Mouse (Mus musculus): ENCODE results near the gene Kank4. TPM values are rescaled to one million over a fixed set of nuclear protein-coding genes. Genes with fewer than 3 reads are reported as not detected.
A peak's percentile ranks its signal among the peaks of the same experiment; 100 is the strongest.
"Not testable (repeated sequence)": the region's sequence is repeated elsewhere in the genome, so short reads cannot be mapped to it uniquely, and the experiment has no call there.

Gene Kank4
- total RNA-seq, 2 experiments from 2014 or later, result not detected

GRCm38 (mm10) chr4:98836519-98836918 lies 19.2 kb upstream of the Kank4 start:
- peak; percentile 40; the same call in 1 of the 2 replicates for ATAC-seq (replicated peaks; ENCODE audit: poor library complexity, severe bottlenecking)

GRCm38 (mm10) chr4:98834782-98835181 lies 17.4 kb upstream of the Kank4 start:
- no peak for ATAC-seq (replicated peaks; ENCODE audit: poor library complexity, severe bottlenecking)

GRCm38 (mm10) chr4:98831726-98832125 lies 14.4 kb upstream of the Kank4 start:
- ATAC-seq (replicated peaks; ENCODE audit: poor library complexity, severe bottlenecking), result no peak

- no peak for ATAC-seq (replicated peaks; ENCODE audit: poor library complexity, severe bottlenecking)
Observed at GRCm38 (mm10) chr4:98826701-98827100, 9.4 kb upstream of the Kank4 start.

GRCm38 (mm10) chr4:98823740-98824139 lies 6.4 kb upstream of the Kank4 start, which contains the start of gene I0C0044D17Rik:
Gene I0C0044D17Rik, minus strand, starts transcription at chr4:98823840.
- ATAC-seq (replicated peaks; ENCODE audit: poor library complexity, severe bottlenecking), result not testable (repeated sequence)

GRCm38 (mm10) chr4:98823047-98823446 lies 5.7 kb upstream of the Kank4 start:
- ATAC-seq (replicated peaks; ENCODE audit: poor library complexity, severe bottlenecking), result no peak

- ATAC-seq (replicated peaks; ENCODE audit: poor library complexity, severe bottlenecking), result no peak
Observed at GRCm38 (mm10) chr4:98822478-98822877, 5.1 kb upstream of the Kank4 start.

GRCm38 (mm10) chr4:98819216-98819755 lies 1.9 kb upstream of the Kank4 start:
- ATAC-seq (replicated peaks; ENCODE audit: poor library complexity, severe bottlenecking), result no peak

GRCm38 (mm10) chr4:98816807-98817183 lies 542 bp downstream of the Kank4 start:
- no peak; the same call in 1 of the 2 replicates for ATAC-seq (replicated peaks; ENCODE audit: poor library complexity, severe bottlenecking)

GRCm38 (mm10) chr4:98806306-98806705 lies 11.0 kb downstream of the Kank4 start:
- no peak for ATAC-seq (replicated peaks; ENCODE audit: poor library complexity, severe bottlenecking)

GRCm38 (mm10) chr4:98805291-98806048 lies 11.9 kb downstream of the Kank4 start:
- no peak for ATAC-seq (replicated peaks; ENCODE audit: poor library complexity, severe bottlenecking)

GRCm38 (mm10) chr4:98804476-98805134 lies 12.7 kb downstream of the Kank4 start:
- no peak for ATAC-seq (replicated peaks; ENCODE audit: poor library complexity, severe bottlenecking)

GRCm38 (mm10) chr4:98801775-98802174 lies 15.6 kb downstream of the Kank4 start:
- ATAC-seq (replicated peaks; ENCODE audit: poor library complexity, severe bottlenecking), result no peak

- ATAC-seq (replicated peaks; ENCODE audit: poor library complexity, severe bottlenecking), result no peak
Observed at GRCm38 (mm10) chr4:98800824-98801223, 16.5 kb downstream of the Kank4 start.

- no peak for ATAC-seq (replicated peaks; ENCODE audit: poor library complexity, severe bottlenecking)
Observed at GRCm38 (mm10) chr4:98796591-98797341, 20.6 kb downstream of the Kank4 start.

GRCm38 (mm10) chr4:98795241-98795640 lies 22.1 kb downstream of the Kank4 start:
- no peak for ATAC-seq (replicated peaks; ENCODE audit: poor library complexity, severe bottlenecking)

- ATAC-seq (replicated peaks; ENCODE audit: poor library complexity, severe bottlenecking), result no peak
Observed at GRCm38 (mm10) chr4:98793486-98793885, 23.9 kb downstream of the Kank4 start.

- ATAC-seq (replicated peaks; ENCODE audit: poor library complexity, severe bottlenecking), result no peak
Observed at GRCm38 (mm10) chr4:98790721-98791120, 26.6 kb downstream of the Kank4 start.

- no peak for ATAC-seq (replicated peaks; ENCODE audit: poor library complexity, severe bottlenecking)
Observed at GRCm38 (mm10) chr4:98789861-98790311, 27.5 kb downstream of the Kank4 start.

GRCm38 (mm10) chr4:98789133-98789765 lies 28.1 kb downstream of the Kank4 start:
- no peak for ATAC-seq (replicated peaks; ENCODE audit: poor library complexity, severe bottlenecking)

Measured in granulocyte monocyte progenitor cell, adult 5-6 weeks (primary cell).